Mouse (Mus musculus): Measurements from ENCODE around the gene Fam83e.

DNA sequence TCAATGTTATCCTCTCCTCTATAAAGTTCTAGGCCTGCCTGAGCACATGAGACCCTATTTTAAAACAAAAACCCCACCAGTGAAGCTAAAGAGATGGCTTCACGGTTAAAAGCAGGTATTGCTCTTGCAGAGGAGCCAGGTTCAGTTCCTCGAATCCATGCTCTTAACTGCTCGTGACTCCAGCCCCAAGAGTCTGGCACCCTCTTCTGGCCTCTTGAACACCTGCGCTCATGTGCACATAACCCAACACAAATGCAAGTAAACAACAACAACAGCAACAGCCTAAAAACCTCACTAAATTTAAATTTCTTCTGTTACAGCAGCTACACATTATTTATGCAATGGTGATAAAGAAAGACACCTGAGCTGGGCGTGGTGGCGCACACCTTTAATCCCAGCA lies 46.5 kb downstream of the Fam83e start:
- TF ChIP-seq CTCF (IDR thresholded peaks at IDR 0.05; ENCODE audit: borderline replicate concordance, insufficient read depth, low read length), result no peak
- TF ChIP-seq POLR2A (IDR thresholded peaks at IDR 0.05; ENCODE audit: low read depth, low read length), result no peak
